Mouse (Mus musculus): ENCODE measurements at regions not wholly inside any gene's neighbourhood (a gene's known extent, or its start where the extent isn't known, plus 50 kb on each side); places are given as distances from the start of the nearest gene placed in this dataset.

DNA sequence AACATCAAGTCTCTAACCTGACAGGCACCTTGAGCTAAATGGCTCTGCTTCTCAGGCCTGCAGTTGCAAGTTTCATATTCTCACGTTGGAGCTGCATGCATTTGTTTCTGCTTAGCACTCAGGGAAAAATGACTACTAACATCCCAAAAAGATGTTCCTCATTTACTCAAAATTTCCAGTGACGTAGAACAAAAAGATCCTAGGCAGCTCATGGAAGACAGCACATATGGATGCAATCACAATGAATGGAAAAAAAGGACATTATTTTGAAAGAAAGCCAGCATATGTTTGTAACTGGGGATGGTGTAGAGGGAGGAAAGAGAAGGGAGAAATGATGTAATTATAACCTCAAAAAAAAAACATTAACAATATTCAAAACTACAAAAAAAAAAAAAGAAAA, 751.2 kb upstream of the Fbxo33 start:
- DNase-seq: no peak
- no peak overlapping the region for H3K9ac ChIP-seq (ENCODE audit: low read depth, low read length)
- H3K4me3 ChIP-seq: no peak overlapping the region
- no peaks in the 10 kb centered on the region for H3K79me2 ChIP-seq (replicated peaks; ENCODE audit: control insufficient read depth, insufficient read depth, low read length)
- WGBS: 52% methylated on average over 2 of the region's 2 CpGs
- no peaks in the 10 kb centered on the region for H3K36me3 ChIP-seq (ENCODE audit: control insufficient read depth, insufficient read depth, low read length)
- no peaks in the 10 kb centered on the region for H3K4me1 ChIP-seq (ENCODE audit: control insufficient read depth, insufficient read depth, low read length)
- no peak for TF ChIP-seq POLR2A (IDR thresholded peaks at IDR 0.05; ENCODE audit: insufficient read depth, low read depth, low read length)
- no peak for TF ChIP-seq CTCF (IDR thresholded peaks at IDR 0.05)
- intact Hi-C loops (cut with DNase I): no loop called here
- H3K27ac ChIP-seq: no peak overlapping the region
- H3K27me3 ChIP-seq (ENCODE audit: control insufficient read depth, insufficient read depth, low read length): no peaks in the 10 kb centered on the region

DNA sequence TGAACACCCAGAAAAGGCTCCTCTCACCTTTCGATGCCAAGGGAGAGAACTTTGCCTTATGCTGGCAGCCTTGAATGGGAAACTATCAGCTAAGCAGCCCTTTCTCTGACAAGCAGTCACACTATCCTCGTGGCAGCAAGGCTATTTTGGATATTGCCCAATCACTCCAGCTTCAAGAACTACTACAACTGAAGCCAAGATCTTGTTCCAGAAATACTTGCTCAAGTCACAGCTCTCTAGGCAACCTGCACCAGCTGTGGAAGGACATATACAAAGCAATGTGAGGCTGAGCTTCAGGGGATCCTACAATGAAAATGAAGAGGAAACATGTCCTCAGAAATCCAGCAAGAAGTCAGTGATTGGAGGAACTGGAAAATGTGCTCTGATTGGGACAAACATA, 750.4 kb upstream of the Fbxo33 start:
- 37% methylated on average over 2 of the region's 2 CpGs for WGBS
- Histone ChIP-seq H3K79me2 (replicated peaks; ENCODE audit: control insufficient read depth, insufficient read depth, low read length) (no peaks in the 10 kb centered on the region), H3K9ac (ENCODE audit: low read depth, low read length) (no peak overlapping the region), H3K36me3 (ENCODE audit: control insufficient read depth, insufficient read depth, low read length) (no peaks in the 10 kb centered on the region), H3K27me3 (ENCODE audit: control insufficient read depth, insufficient read depth, low read length) (no peaks in the 10 kb centered on the region), H3K4me3 (no peak overlapping the region), H3K4me1 (ENCODE audit: control insufficient read depth, insufficient read depth, low read length) (no peaks in the 10 kb centered on the region), H3K27ac (no peak overlapping the region)
- peak in 1 of 2 experiments; percentile 15 for DNase-seq
- no peak for TF ChIP-seq EP300 (IDR thresholded peaks at IDR 0.05; ENCODE audit: insufficient read depth, low read depth, low read length)
- TF ChIP-seq POLR2A (IDR thresholded peaks at IDR 0.05; ENCODE audit: insufficient read depth, low read depth, low read length): no peak
- TF ChIP-seq CTCF (IDR thresholded peaks at IDR 0.05): no peak
- intact Hi-C loops (cut with DNase I): no loop called here

DNA sequence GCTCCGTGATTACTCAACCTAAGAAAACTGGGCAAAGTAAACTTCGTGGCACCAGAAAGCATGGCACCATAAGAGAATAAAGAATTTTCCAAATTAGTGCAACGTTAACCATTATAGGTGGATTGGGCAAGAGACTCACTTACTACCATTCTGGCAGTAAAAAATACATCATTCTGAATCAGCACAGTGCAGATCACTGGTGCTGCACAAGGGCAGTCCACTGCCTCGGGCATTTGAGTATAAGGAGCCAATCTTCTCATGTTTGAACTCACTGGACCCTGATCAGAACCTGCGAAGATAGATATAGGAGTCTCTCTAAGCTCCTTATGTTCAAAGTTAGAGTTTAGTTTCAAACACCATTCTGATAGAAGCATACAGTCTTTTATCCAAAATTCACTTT, 747.7 kb upstream of the Fbxo33 start:
- Histone ChIP-seq H3K9ac (ENCODE audit: low read depth, low read length) (no peak overlapping the region), H3K27ac (no peak overlapping the region), H3K4me1 (ENCODE audit: control insufficient read depth, insufficient read depth, low read length) (no peaks in the 10 kb centered on the region), H3K27me3 (ENCODE audit: control insufficient read depth, insufficient read depth, low read length) (no peaks in the 10 kb centered on the region), H3K36me3 (ENCODE audit: control insufficient read depth, insufficient read depth, low read length) (no peaks in the 10 kb centered on the region), H3K4me3 (no peak overlapping the region), H3K79me2 (replicated peaks; ENCODE audit: control insufficient read depth, insufficient read depth, low read length) (no peaks in the 10 kb centered on the region)
- no peak for TF ChIP-seq EP300 (IDR thresholded peaks at IDR 0.05; ENCODE audit: insufficient read depth, low read depth, low read length)
- TF ChIP-seq POLR2A (IDR thresholded peaks at IDR 0.05; ENCODE audit: insufficient read depth, low read depth, low read length): no peak
- TF ChIP-seq CTCF (IDR thresholded peaks at IDR 0.05): no peak
- no peak for DNase-seq
- intact Hi-C loops (cut with DNase I): no loop called here
- WGBS: 59% methylated on average over 5 of the region's 5 CpGs

DNA sequence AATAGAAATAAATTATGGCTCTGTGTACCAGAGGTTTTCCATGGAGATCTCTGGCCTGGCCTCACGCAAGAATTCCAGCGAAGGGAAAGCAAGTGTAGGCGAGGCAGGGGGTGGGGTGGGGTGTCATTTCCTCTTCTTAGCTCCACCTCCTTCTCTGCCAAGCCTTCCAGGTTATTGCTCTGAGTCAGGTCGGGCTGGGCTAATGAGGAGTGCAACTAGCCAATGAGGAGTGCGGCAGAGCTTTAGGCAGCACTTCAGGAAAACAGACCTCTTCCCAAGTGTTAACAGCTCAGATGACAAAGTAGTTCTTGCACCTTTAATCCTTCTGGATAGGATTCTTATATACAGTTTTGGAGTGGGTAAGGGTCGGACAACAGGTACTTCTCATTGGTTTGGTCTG, 741.6 kb upstream of the Fbxo33 start:
- Histone ChIP-seq H3K79me2 (replicated peaks; ENCODE audit: control insufficient read depth, insufficient read depth, low read length) (no peaks in the 10 kb centered on the region), H3K36me3 (ENCODE audit: control insufficient read depth, insufficient read depth, low read length) (no peaks in the 10 kb centered on the region), H3K4me1 (ENCODE audit: control insufficient read depth, insufficient read depth, low read length) (no peaks in the 10 kb centered on the region), H3K27me3 (ENCODE audit: control insufficient read depth, insufficient read depth, low read length) (no peaks in the 10 kb centered on the region), H3K27ac (no peak overlapping the region), H3K9ac (ENCODE audit: low read depth, low read length) (no peak overlapping the region), H3K4me3 (no peak overlapping the region)
- WGBS: 41% methylated on average over 6 of the region's 6 CpGs
- DNase-seq: no peak
- TF ChIP-seq POLR2A (IDR thresholded peaks at IDR 0.05; ENCODE audit: insufficient read depth, low read depth, low read length) (no peak), EP300 (IDR thresholded peaks at IDR 0.05; ENCODE audit: insufficient read depth, low read depth, low read length) (no peak), CTCF (IDR thresholded peaks at IDR 0.05) (no peak)
- intact Hi-C loops (cut with DNase I): no loop called here

DNA sequence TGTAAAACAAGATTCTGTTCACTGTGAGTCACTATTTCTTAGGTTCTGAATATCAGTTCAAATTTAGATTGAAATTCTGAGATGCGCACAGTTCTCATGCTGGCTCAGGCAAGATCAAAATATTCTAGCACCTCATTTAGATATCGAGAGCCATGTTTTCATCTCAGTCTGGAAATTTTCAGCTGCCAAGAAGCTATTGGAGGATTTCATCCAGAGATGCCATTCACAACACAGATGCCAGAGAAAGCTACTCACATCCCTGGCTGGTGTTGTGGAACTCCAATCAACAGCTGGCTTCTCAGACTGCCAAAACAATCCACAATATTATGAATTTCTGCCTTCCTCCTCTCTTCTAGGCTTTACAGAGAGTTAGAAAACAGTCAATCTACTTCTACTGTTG, 712.9 kb upstream of the Fbxo33 start:
- no peaks in the 10 kb centered on the region for H3K36me3 ChIP-seq (ENCODE audit: control insufficient read depth, insufficient read depth, low read length)
- intact Hi-C loops (cut with DNase I): no loop called here
- WGBS: 85% methylated on average over 2 of the region's 2 CpGs
- DNase-seq: no peak
- TF ChIP-seq POLR2A (IDR thresholded peaks at IDR 0.05; ENCODE audit: insufficient read depth, low read depth, low read length) (no peak), CTCF (IDR thresholded peaks at IDR 0.05) (no peak), EP300 (IDR thresholded peaks at IDR 0.05; ENCODE audit: insufficient read depth, low read depth, low read length) (no peak)
- no peak overlapping the region for H3K4me3 ChIP-seq
- no peak overlapping the region for H3K27ac ChIP-seq
- no peaks in the 10 kb centered on the region for H3K4me1 ChIP-seq (ENCODE audit: control insufficient read depth, insufficient read depth, low read length)
- no peaks in the 10 kb centered on the region for H3K79me2 ChIP-seq (replicated peaks; ENCODE audit: control insufficient read depth, insufficient read depth, low read length)
- H3K27me3 ChIP-seq (ENCODE audit: control insufficient read depth, insufficient read depth, low read length): no peaks in the 10 kb centered on the region
- H3K9ac ChIP-seq (ENCODE audit: low read depth, low read length): no peak overlapping the region

DNA sequence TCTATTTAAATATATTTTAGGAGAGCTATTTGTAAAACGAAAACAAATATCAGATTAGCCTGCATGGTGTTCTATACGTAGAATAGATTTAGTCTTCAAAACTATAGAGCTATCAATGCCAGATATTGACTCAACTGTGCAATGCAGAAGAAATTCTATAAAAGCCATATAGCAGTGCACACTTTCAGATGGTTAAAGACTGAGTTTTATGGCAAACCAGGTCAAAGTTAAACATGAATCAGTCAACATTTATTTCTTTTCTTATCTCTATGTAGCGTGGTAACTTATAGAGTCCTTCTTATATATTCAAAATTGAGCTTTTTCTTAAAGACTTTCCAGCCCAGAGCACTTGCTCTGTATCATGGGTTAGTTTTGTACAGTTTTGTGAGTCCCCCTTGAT, 705.5 kb upstream of the Fbxo33 start:
- H3K79me2 ChIP-seq (replicated peaks; ENCODE audit: control insufficient read depth, insufficient read depth, low read length): no peaks in the 10 kb centered on the region
- intact Hi-C loops (cut with DNase I): no loop called here
- no peaks in the 10 kb centered on the region for H3K27me3 ChIP-seq (ENCODE audit: control insufficient read depth, insufficient read depth, low read length)
- 65% methylated on average over 3 of the region's 3 CpGs for WGBS
- no peak overlapping the region for H3K9ac ChIP-seq (ENCODE audit: low read depth, low read length)
- DNase-seq: no peak
- H3K4me3 ChIP-seq: no peak overlapping the region
- H3K36me3 ChIP-seq (ENCODE audit: control insufficient read depth, insufficient read depth, low read length): no peaks in the 10 kb centered on the region
- TF ChIP-seq CTCF (IDR thresholded peaks at IDR 0.05): no peak
- no peak for TF ChIP-seq EP300 (IDR thresholded peaks at IDR 0.05; ENCODE audit: insufficient read depth, low read depth, low read length)
- no peak for TF ChIP-seq POLR2A (IDR thresholded peaks at IDR 0.05; ENCODE audit: insufficient read depth, low read depth, low read length)
- H3K27ac ChIP-seq: no peak overlapping the region
- H3K4me1 ChIP-seq (ENCODE audit: control insufficient read depth, insufficient read depth, low read length): no peaks in the 10 kb centered on the region

Data from heart, adult 2 months (tissue).